Mouse (Mus musculus) liver, postnatal 0 days (tissue): ENCODE measurements at regions not wholly inside any gene's neighbourhood (a gene's known extent, or its start where the extent isn't known, plus 50 kb on each side); places are given as distances from the start of the nearest gene placed in this dataset.

Experiments
- ATAC-seq: fragments of 200-750 bp; cut with Nextera tagmentation; 2 replicates; pipeline ENCODE4 v1.8.0; 2017; ENCODE audit warnings: mild to moderate bottlenecking, moderate library complexity
- DNase-seq: peaks from one replicate; pipeline ENCODE4 v3.0.0-alpha.2; 2016
- H3K27ac ChIP-seq: fragments of 300-500 bp; sonication (generic); 2 replicates; pipeline ENCODE4 v1.5.1; 2014; ENCODE audit warnings: antibody characterized with exemption, moderate library complexity, mild to moderate bottlenecking, low read depth
- H3K27me3 ChIP-seq: fragments of 300-500 bp; sonication (generic); 2 replicates; pipeline ENCODE4 v1.6.1; 2014; ENCODE audit warnings: low read length, control low read depth, mixed read lengths; ENCODE audit not compliant: insufficient read depth
- H3K36me3 ChIP-seq: fragments of 300-500 bp; sonication (generic); replicated peaks from 2 replicates; pipeline ENCODE4 v1.6.1; 2014; ENCODE audit warnings: mild to moderate bottlenecking, control low read depth, low read length, moderate library complexity, mixed read lengths; ENCODE audit not compliant: insufficient read depth
- H3K4me1 ChIP-seq: fragments of 300-500 bp; sonication (generic); 2 replicates; pipeline ENCODE4 v1.6.1; 2014; ENCODE audit warnings: antibody characterized with exemption, mild to moderate bottlenecking, control low read depth; ENCODE audit not compliant: insufficient read depth
- H3K4me2 ChIP-seq: fragments of 300-500 bp; sonication (generic); 2 replicates; pipeline ENCODE4 v1.6.1; 2014; ENCODE audit warnings: low read depth, mild to moderate bottlenecking, low read length, moderate library complexity, mixed read lengths
- H3K4me3 ChIP-seq: fragments of 300-500 bp; sonication (generic); 2 replicates; pipeline ENCODE4 v1.5.1; 2014; ENCODE audit warnings: low read depth, low read length
- H3K9ac ChIP-seq: fragments of 300-500 bp; sonication (generic); replicated peaks from 2 replicates; pipeline ENCODE4 v1.6.1; 2014; ENCODE audit warnings: mild to moderate bottlenecking, moderate library complexity
- H3K9me3 ChIP-seq: fragments of 300-500 bp; sonication (generic); 2 replicates; pipeline ENCODE4 v1.6.1; 2016; ENCODE audit warnings: mild to moderate bottlenecking, control low read depth, low read length, mixed read lengths
- CTCF ChIP-seq: sonication (generic); IDR thresholded peaks from 2 replicates; pipeline ENCODE4 v1.5.1; 2016; ENCODE audit warnings: antibody characterized with exemption, low read depth
- EP300 ChIP-seq: IDR thresholded peaks from 2 replicates; pipeline ENCODE4 v1.6.1; 2016; ENCODE audit warnings: antibody characterized with exemption, low read depth, mild to moderate bottlenecking
- WGBS: fragments of 180-500 bp; shearing (Covaris S2); extraction: QIAGEN DNeasy Blood & Tissue Kit; methylation state at CpG from one replicate; pipeline ENCODE4 v1.1.7; 2014; ENCODE audit not compliant: insufficient replicate concordance; 5-methylcytosine and 5-hydroxymethylcytosine counted together

DNA sequence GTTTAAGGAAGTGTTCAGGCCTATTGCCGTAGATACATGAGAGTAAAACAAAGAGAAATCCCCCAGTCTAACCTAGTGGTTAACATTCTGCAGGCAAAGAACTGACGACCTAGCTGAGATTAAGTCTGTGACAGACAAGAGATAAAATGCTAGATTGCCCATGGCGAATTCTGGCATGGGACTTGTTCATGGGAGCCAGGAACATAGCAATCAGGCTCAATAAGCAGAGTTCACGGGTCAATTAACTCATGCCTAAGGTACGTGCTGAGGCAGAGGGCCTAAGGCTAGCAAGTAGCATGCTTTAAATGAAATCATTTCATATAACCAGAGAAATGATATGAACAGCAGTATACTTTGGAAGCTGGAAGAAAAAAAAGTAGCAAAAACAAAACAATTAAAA lies 1119.2 kb upstream of the Adgrl2 start:
- no peak overlapping the region for H3K27ac ChIP-seq
- no peaks in the 10 kb centered on the region for H3K27me3 ChIP-seq
- no peak overlapping the region for H3K9ac ChIP-seq
- no peak overlapping the region for H3K4me2 ChIP-seq
- no peaks in the 10 kb centered on the region for H3K4me1 ChIP-seq
- DNase-seq = no peak
- no peaks in the 10 kb centered on the region for H3K9me3 ChIP-seq
- WGBS = 66% methylated on average over 5 of the region's 5 CpGs
- H3K36me3 ChIP-seq = no peaks in the 10 kb centered on the region
- no peak for TF ChIP-seq EP300
- no peak for TF ChIP-seq CTCF
- no peak for ATAC-seq
- H3K4me3 ChIP-seq = no peak overlapping the region

DNA sequence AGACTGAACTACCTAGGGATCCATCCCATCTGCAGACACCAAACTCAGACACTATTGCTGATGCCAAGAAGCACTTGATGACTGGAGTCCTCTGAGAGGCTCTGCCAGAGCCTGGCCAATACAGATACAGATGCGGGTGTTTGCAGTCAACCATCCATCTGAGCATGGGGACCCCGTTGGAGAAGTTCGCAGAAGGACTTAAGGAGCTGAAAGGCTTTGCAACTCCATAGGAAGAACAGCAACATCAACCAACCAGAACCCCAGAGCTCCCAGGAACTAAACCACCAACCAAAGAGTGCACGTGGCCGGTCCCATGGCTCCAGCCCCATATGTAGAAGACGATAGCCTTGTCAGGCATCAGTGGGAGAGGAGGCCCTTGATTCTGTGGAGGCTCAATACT lies 1121.9 kb upstream of the Adgrl2 start:
- WGBS = 77% methylated on average over 6 of the region's 6 CpGs
- no peaks in the 10 kb centered on the region for H3K4me1 ChIP-seq
- TF ChIP-seq EP300 (no peak), CTCF (no peak)
- no peak overlapping the region for H3K4me3 ChIP-seq
- H3K27me3 ChIP-seq = no peaks in the 10 kb centered on the region
- no peak for ATAC-seq
- no peak overlapping the region for H3K9ac ChIP-seq
- no peaks in the 10 kb centered on the region for H3K9me3 ChIP-seq
- no peak overlapping the region for H3K27ac ChIP-seq
- H3K36me3 ChIP-seq = no peaks in the 10 kb centered on the region
- H3K4me2 ChIP-seq = no peak overlapping the region
- DNase-seq = no peak

DNA sequence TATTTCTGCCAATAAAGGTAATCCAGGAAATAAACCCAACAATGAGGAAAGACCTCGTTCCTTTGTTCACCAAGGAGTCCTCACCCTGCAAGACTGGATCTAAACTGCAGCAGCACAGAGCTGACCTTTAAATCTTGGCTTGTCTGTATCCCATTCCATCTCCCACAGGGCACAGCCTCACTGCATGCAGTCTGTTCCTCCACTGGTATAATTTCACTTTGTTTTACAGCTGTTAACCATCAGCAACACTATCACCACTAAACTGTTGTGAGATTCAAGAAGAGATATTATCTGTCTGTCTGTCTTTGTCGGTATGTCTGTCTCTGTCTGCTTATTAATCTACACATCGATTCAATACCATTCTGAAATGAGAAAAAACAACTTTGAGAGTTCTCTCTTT lies 1129.5 kb upstream of the Adgrl2 start:
- ATAC-seq (no peak), DNase-seq (no peak)
- Histone ChIP-seq H3K27me3 (no peaks in the 10 kb centered on the region), H3K27ac (no peak overlapping the region), H3K9me3 (no peaks in the 10 kb centered on the region), H3K4me3 (no peak overlapping the region), H3K9ac (no peak overlapping the region), H3K36me3 (no peaks in the 10 kb centered on the region), H3K4me1 (no peaks in the 10 kb centered on the region), H3K4me2 (no peak overlapping the region)
- WGBS = 60% methylated on average over 3 of the region's 3 CpGs
- TF ChIP-seq CTCF (no peak), EP300 (no peak)

DNA sequence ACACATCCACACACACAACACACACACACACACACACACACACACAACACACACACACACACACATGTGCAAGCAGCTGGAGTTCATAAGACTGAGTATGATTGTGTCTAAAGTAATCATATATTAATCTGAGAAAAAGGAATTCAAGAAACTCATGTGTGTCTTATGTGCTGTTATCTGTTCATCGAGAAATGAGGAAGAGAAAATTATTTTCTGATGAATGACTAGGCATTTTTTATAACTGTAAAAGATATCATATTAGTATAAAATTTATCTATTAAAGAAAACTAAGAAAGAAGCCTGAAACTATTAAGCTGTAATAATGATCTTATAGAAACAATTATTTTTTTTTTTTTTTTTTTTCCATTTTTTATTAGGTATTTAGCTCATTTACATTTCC lies 1156.3 kb upstream of the Adgrl2 start:
- Histone ChIP-seq H3K4me1 (no peaks in the 10 kb centered on the region), H3K36me3 (no peaks in the 10 kb centered on the region), H3K27me3 (no peaks in the 10 kb centered on the region), H3K9me3 (no peaks in the 10 kb centered on the region), H3K4me3 (no peak overlapping the region), H3K4me2 (no peak overlapping the region), H3K27ac (no peak overlapping the region), H3K9ac (no peak overlapping the region)
- DNase-seq (no peak), ATAC-seq (no peak)
- TF ChIP-seq EP300 (no peak), CTCF (no peak)
- 67% methylated on average over 1 of the region's 1 CpGs for WGBS

DNA sequence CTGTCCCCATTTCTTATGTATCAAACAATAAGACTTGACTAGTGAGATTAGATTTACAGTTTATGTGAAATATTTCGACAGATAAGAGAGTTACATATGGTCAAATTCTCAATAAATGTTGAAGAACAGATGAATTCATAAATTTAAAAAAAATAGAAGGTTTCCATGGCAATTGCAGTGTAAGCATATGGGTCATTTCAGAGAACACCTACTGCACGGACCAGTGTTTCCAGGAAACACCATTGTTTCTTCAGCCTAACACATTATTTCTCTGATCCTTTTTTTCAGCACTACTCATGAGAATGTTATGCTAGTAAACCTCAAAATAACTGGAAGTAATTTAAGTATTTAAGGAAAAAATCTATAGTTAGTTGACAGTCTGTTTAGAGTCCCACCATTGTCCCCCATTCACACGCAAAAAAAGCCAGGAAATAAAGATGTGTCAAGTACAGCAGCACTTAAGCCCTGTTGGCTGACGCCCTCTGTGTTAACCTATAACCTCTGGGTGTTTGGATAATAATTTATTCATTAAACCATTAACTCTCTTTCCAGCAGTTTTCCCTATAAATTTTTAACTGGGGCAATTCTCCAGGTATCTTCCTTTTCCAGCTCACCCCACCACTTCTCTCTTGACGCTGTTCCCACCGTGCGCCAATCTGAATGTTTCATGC lies 1160.9 kb upstream of the Adgrl2 start:
- ATAC-seq = no peak
- H3K36me3 ChIP-seq = no peaks in the 10 kb centered on the region
- no peak for DNase-seq
- TF ChIP-seq CTCF (no peak), EP300 (no peak)
- H3K27ac ChIP-seq = no peak overlapping the region
- no peak overlapping the region for H3K4me3 ChIP-seq
- H3K9ac ChIP-seq = no peak overlapping the region
- H3K27me3 ChIP-seq = no peaks in the 10 kb centered on the region
- H3K9me3 ChIP-seq = no peaks in the 10 kb centered on the region
- WGBS = 76% methylated on average over 7 of the region's 7 CpGs
- no peak overlapping the region for H3K4me2 ChIP-seq
- no peaks in the 10 kb centered on the region for H3K4me1 ChIP-seq

DNA sequence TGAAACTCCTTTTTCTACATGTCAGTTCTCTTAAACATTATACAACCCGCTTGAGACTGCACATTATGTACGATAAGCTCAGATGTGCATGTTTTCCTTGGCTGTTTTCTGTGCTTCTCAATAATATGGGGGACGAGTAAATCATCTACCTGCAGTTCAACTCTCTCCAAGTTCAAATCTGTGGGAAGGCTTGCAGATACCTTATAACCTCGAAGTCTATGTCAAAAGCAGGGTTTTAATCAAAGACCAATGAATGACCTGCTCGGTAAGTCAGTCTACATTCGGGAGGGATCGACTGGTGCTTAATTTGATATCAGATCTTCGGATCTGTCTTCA lies 1161.4 kb upstream of the Adgrl2 start:
- no peaks in the 10 kb centered on the region for H3K27me3 ChIP-seq
- ATAC-seq (no peak), DNase-seq (no peak)
- H3K4me3 ChIP-seq = no peak overlapping the region
- H3K27ac ChIP-seq = no peak overlapping the region
- no peaks in the 10 kb centered on the region for H3K9me3 ChIP-seq
- H3K36me3 ChIP-seq = no peaks in the 10 kb centered on the region
- WGBS = 75% methylated on average over 8 of the region's 8 CpGs
- H3K4me1 ChIP-seq = no peaks in the 10 kb centered on the region
- TF ChIP-seq EP300 (no peak), CTCF (no peak)
- H3K9ac ChIP-seq = no peak overlapping the region
- H3K4me2 ChIP-seq = no peak overlapping the region

DNA sequence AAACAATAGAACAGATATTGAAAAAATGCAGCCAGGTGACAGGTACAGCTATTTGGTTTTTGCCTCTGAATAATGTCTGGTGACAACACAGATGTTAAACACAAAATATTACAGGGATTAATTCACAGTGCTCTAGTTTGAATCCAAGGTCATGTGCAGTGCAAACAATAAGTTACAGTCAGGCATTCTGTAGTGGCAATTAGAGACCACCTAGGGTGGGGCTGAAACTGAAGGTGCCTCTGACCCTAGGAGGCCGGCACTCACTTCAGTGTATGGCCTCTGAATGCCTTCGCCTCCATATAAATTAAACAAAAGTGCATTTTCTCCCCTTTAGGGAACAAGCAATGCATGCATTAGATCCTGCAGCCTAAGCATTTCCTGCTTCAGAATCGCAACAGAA lies 1162.5 kb upstream of the Adgrl2 start:
- H3K27me3 ChIP-seq = no peaks in the 10 kb centered on the region
- no peaks in the 10 kb centered on the region for H3K36me3 ChIP-seq
- H3K4me1 ChIP-seq = no peaks in the 10 kb centered on the region
- no peak for TF ChIP-seq CTCF
- no peak overlapping the region for H3K4me2 ChIP-seq
- no peak overlapping the region for H3K9ac ChIP-seq
- ATAC-seq = no peak
- DNase-seq = no peak
- no peaks in the 10 kb centered on the region for H3K9me3 ChIP-seq
- 61% methylated on average over 3 of the region's 3 CpGs for WGBS
- H3K4me3 ChIP-seq = no peak overlapping the region
- H3K27ac ChIP-seq = no peak overlapping the region
